Comparison of ENCODE assay signal across 18 mouse cellular contexts in the genomic region with DNA sequence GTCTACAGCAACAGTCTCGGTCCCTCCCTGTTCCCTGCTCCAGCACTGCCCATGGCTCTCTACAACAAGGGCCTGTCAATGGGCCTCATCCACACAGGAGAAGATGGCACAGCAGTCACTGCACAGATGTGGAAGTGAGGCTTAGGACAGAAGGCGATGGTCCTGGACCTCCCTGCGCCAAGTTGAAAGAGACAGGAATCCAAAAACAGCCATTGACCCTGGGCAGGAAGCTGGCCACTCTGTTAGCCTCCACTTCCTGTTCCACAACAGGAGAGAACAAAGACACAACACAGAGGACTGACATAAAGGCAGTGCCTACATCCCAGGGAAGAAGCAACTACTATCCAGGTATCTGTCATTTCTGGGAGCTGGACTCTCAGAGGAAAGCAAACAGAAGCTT. TPM values are rescaled to one million over a fixed set of nuclear protein-coding genes. Genes with fewer than 3 reads are reported as not detected.
DNase-seq lines count a peak whose midpoint lies in the region; ATAC-seq and TF ChIP-seq lines count a peak whose summit lies in the region.
"Had no signal": no experiment of that assay in that cellular context is flagged by ENCODE, and none has a peak within 500 bp of the region (broad histone marks: within the 10 kb centered on the region; RNA-seq: fewer than 3 reads in every experiment).

No protein-coding gene starts in this region.

- no peak for DNase-seq in heart, adult 2 months
- no peak for DNase-seq in heart, adult 8-10 months (ENCODE audit: low spot score)
- DNase-seq in kidney, postnatal 25 days: no peak
- DNase-seq in midbrain, embryonic 14.5 days: no peak
- DNase-seq in midbrain, postnatal 0 days (ENCODE audit: low spot score): no peak
- DNase-seq: cerebellum, adult 9-10 months; gastrocnemius, postnatal 14 days; layer of hippocampus, adult 9-11 months; left cerebral cortex, postnatal 4 days; right cerebral cortex, adult 18-20 months; thymus, adult 2 months had no signal

- no peak for TF ChIP-seq EP300 in heart, adult 2 months (IDR thresholded peaks at IDR 0.05; ENCODE audit: insufficient read depth, low read depth, low read length)

- no peaks in the 10 kb centered on the region for H3K27me3 ChIP-seq in heart, adult 2 months (ENCODE audit: control insufficient read depth, insufficient read depth, low read length)
- no peaks in the 10 kb centered on the region for H3K27me3 ChIP-seq in kidney, embryonic 16.5 days (ENCODE audit: insufficient read depth, low read length)
- no peaks in the 10 kb centered on the region for H3K27me3 ChIP-seq in midbrain, embryonic 14.5 days (ENCODE audit: control insufficient read depth, insufficient read depth, low read length)
- H3K27me3 ChIP-seq in midbrain, postnatal 0 days (ENCODE audit: insufficient read depth, low read length): no peaks in the 10 kb centered on the region
- H3K27me3 ChIP-seq in stomach, embryonic 16.5 days (ENCODE audit: control insufficient read depth, insufficient read depth, low read length): no peaks in the 10 kb centered on the region
- H3K27me3 ChIP-seq: neural tube, embryonic 15.5 days had no signal

- intact Hi-C loops in heart, adult 2 months (cut with DNase I): no loop called here

- H3K4me1 ChIP-seq in heart, adult 2 months (ENCODE audit: control insufficient read depth, insufficient read depth, low read length): peaks cover 6% of the 10 kb centered on the region
- H3K4me1 ChIP-seq in kidney, embryonic 16.5 days (ENCODE audit: insufficient read depth, low read length): peaks cover 37% of the 10 kb centered on the region
- H3K4me1 ChIP-seq in midbrain, embryonic 14.5 days (ENCODE audit: control insufficient read depth, insufficient read depth, low read length): peaks cover 31% of the 10 kb centered on the region
- H3K4me1 ChIP-seq in midbrain, postnatal 0 days (ENCODE audit: insufficient read depth, low read length): no peaks in the 10 kb centered on the region
- peaks cover 23% of the 10 kb centered on the region for H3K4me1 ChIP-seq in stomach, embryonic 16.5 days (ENCODE audit: control insufficient read depth, insufficient read depth, low read length)

- no peaks in the 10 kb centered on the region for H3K79me2 ChIP-seq in heart, adult 2 months (replicated peaks; ENCODE audit: control insufficient read depth, insufficient read depth, low read length)

- ATAC-seq in kidney, embryonic 16.5 days (ENCODE audit: low FRiP score, low TSS enrichment): no peak
- no peak for ATAC-seq in midbrain, embryonic 14.5 days (ENCODE audit: low FRiP score, low TSS enrichment)
- ATAC-seq in midbrain, postnatal 0 days (ENCODE audit: low FRiP score): no peak
- no peak for ATAC-seq in stomach, embryonic 16.5 days (ENCODE audit: insufficient read depth, low FRiP score)
- no peak for ATAC-seq in erythroblast, adult 5-6 weeks (replicated peaks; ENCODE audit: low FRiP score, poor library complexity, severe bottlenecking)
- ATAC-seq: forebrain, embryonic 16.5 days had no signal

- TF ChIP-seq POLR2A in heart, adult 2 months (IDR thresholded peaks at IDR 0.05; ENCODE audit: insufficient read depth, low read depth, low read length): no peak

- H3K9me3 ChIP-seq in kidney, embryonic 16.5 days (ENCODE audit: low read length): no peaks in the 10 kb centered on the region
- H3K9me3 ChIP-seq in midbrain, embryonic 14.5 days (ENCODE audit: control insufficient read depth, low read length): no peaks in the 10 kb centered on the region
- no peaks in the 10 kb centered on the region for H3K9me3 ChIP-seq in midbrain, postnatal 0 days (ENCODE audit: low read length)
- H3K9me3 ChIP-seq in stomach, embryonic 16.5 days (replicated peaks; ENCODE audit: control insufficient read depth, low read length): no peaks in the 10 kb centered on the region
- H3K9me3 ChIP-seq: G1E; neural tube, embryonic 15.5 days had no signal

- H3K4me3 ChIP-seq in heart, adult 2 months: no peak overlapping the region
- H3K4me3 ChIP-seq in kidney, embryonic 16.5 days (ENCODE audit: low read length): no peak overlapping the region
- H3K4me3 ChIP-seq in midbrain, embryonic 14.5 days (replicated peaks; ENCODE audit: low read depth, low read length): no peak overlapping the region
- no peak overlapping the region for H3K4me3 ChIP-seq in midbrain, postnatal 0 days (ENCODE audit: low read depth, low read length)
- no peak overlapping the region for H3K4me3 ChIP-seq in stomach, embryonic 16.5 days (replicated peaks; ENCODE audit: low read length)
- H3K4me3 ChIP-seq: neural tube, embryonic 15.5 days had no signal

- H3K9ac ChIP-seq in heart, adult 2 months (ENCODE audit: low read depth, low read length): no peak overlapping the region
- H3K9ac ChIP-seq in kidney, embryonic 16.5 days (replicated peaks; ENCODE audit: low read length): no peak overlapping the region
- no peak overlapping the region for H3K9ac ChIP-seq in midbrain, embryonic 14.5 days (replicated peaks; ENCODE audit: low read length)
- no peak overlapping the region for H3K9ac ChIP-seq in midbrain, postnatal 0 days (replicated peaks; ENCODE audit: low read length, poor library complexity, severe bottlenecking)
- no peak overlapping the region for H3K9ac ChIP-seq in stomach, embryonic 16.5 days (ENCODE audit: low read length)
- H3K9ac ChIP-seq: hindbrain, embryonic 14.5 days; neural tube, embryonic 15.5 days had no signal

- H3K4me2 ChIP-seq in kidney, embryonic 16.5 days (replicated peaks; ENCODE audit: low read depth, low read length): no peak overlapping the region
- H3K4me2 ChIP-seq in midbrain, embryonic 14.5 days (ENCODE audit: low read length): no peak overlapping the region
- H3K4me2 ChIP-seq in midbrain, postnatal 0 days (ENCODE audit: low read depth, low read length, poor library complexity, severe bottlenecking): no peak overlapping the region
- no peak overlapping the region for H3K4me2 ChIP-seq in stomach, embryonic 16.5 days (ENCODE audit: low read depth, low read length)
- H3K4me2 ChIP-seq: hindbrain, embryonic 14.5 days; neural tube, embryonic 15.5 days had no signal

- peak overlapping the region; percentile 41 for H3K27ac ChIP-seq in heart, adult 2 months
- H3K27ac ChIP-seq in kidney, embryonic 16.5 days (ENCODE audit: low read length): 0 out of 2 replicates have a peak overlapping the region, but pooled peaks have one; percentile 15
- H3K27ac ChIP-seq in midbrain, embryonic 14.5 days (replicated peaks; ENCODE audit: low read depth, low read length): 0 out of 2 replicates have a peak overlapping the region, but pooled peaks have one; percentile 5
- H3K27ac ChIP-seq in midbrain, postnatal 0 days (ENCODE audit: low read depth, low read length): no peak overlapping the region
- H3K27ac ChIP-seq in stomach, embryonic 16.5 days (ENCODE audit: low read length): 0 out of 2 replicates have a peak overlapping the region, but pooled peaks have one; percentile 43
- H3K27ac ChIP-seq: hindbrain, embryonic 14.5 days; neural tube, embryonic 15.5 days had no signal

- no peaks in the 10 kb centered on the region for H3K36me3 ChIP-seq in heart, adult 2 months (ENCODE audit: control insufficient read depth, insufficient read depth, low read length)
- H3K36me3 ChIP-seq in kidney, embryonic 16.5 days (ENCODE audit: insufficient read depth, low read length): 0 out of 2 replicates have a peak, but pooled peaks cover 2% of the 10 kb centered on the region
- H3K36me3 ChIP-seq in midbrain, embryonic 14.5 days (ENCODE audit: control insufficient read depth, insufficient read depth, low read length): 0 out of 2 replicates have a peak, but pooled peaks cover 6% of the 10 kb centered on the region
- H3K36me3 ChIP-seq in midbrain, postnatal 0 days (ENCODE audit: insufficient read depth, low read length): 0 out of 2 replicates have a peak, but pooled peaks cover 3% of the 10 kb centered on the region
- no peaks in the 10 kb centered on the region for H3K36me3 ChIP-seq in stomach, embryonic 16.5 days (ENCODE audit: control insufficient read depth, insufficient read depth, low read length)
- H3K36me3 ChIP-seq: G1E; neural tube, embryonic 15.5 days had no signal

- WGBS in heart, adult 2 months: 55% methylated on average over 3 of the region's 3 CpGs
- 93% methylated on average over 3 of the region's 3 CpGs for WGBS in kidney, embryonic 16.5 days
- 87% methylated on average over 3 of the region's 3 CpGs for WGBS in midbrain, embryonic 14.5 days
- 84% methylated on average over 3 of the region's 3 CpGs for WGBS in midbrain, postnatal 0 days
- 84% methylated on average over 3 of the region's 3 CpGs for WGBS in stomach, embryonic 16.5 days

- no peak for TF ChIP-seq CTCF in heart, adult 2 months (IDR thresholded peaks at IDR 0.05)
- TF ChIP-seq CTCF in midbrain, postnatal 0 days (IDR thresholded peaks at IDR 0.05): no peak

RNA-seq across cellular contexts. Expression of gene Vav2, which starts 45.6 kb away (rescaled TPM):
- total RNA-seq in heart, adult 2 months (2021): 10 to 100 TPM; 11.3 to 12.5 TPM
- 11.9 and 16.9 TPM in 2 replicates for polyA plus RNA-seq in heart, adult 2 months (2012; rRNA removed)
- 10 to 100 TPM in 3 of 4 experiments, 1 to 10 TPM in 1; 8.2 to 13.1 (median 12.1) TPM for total RNA-seq in heart, adult 8-10 months (2022)
- polyA plus RNA-seq in kidney, embryonic 16.5 days (2015; fragmentation: Nextera tagmentation; extraction: Ambion mirVana): 7.1 TPM in 2 replicates
- 14.1 and 16.4 TPM in 2 replicates for polyA plus RNA-seq in midbrain, embryonic 14.5 days (2014; fragmentation: Nextera tagmentation; extraction: Ambion mirVana)
- total RNA-seq in midbrain, postnatal 0 days (2014; rRNA removed): 33.6 and 34.8 TPM in 2 replicates
- 6.4 TPM in 2 replicates for polyA plus RNA-seq in midbrain, postnatal 0 days (2015; fragmentation: Nextera tagmentation; extraction: Ambion mirVana)
- 6.5 and 6.8 TPM in 2 replicates for polyA plus RNA-seq in stomach, embryonic 16.5 days (2015; fragmentation: Nextera tagmentation; extraction: Ambion mirVana)
- 0.77 and 2.3 TPM in 2 replicates for total RNA-seq in erythroblast, adult 5-6 weeks (2015; ENCODE audit: low replicate concordance)
- 1.7 and 2.5 TPM in 2 replicates for total RNA-seq in erythroblast, adult 5-6 weeks (2017; ENCODE audit: low replicate concordance)
